Mouse (Mus musculus): ENCODE results near the gene Lbx1. TPM values are rescaled to one million over a fixed set of nuclear protein-coding genes. Genes with fewer than 3 reads are reported as not detected.
A peak's percentile ranks its signal among the peaks of the same experiment; 100 is the strongest.

The Lbx1 gene
- total RNA-seq, 2 experiments from 2014 or later = not detected

DNA sequence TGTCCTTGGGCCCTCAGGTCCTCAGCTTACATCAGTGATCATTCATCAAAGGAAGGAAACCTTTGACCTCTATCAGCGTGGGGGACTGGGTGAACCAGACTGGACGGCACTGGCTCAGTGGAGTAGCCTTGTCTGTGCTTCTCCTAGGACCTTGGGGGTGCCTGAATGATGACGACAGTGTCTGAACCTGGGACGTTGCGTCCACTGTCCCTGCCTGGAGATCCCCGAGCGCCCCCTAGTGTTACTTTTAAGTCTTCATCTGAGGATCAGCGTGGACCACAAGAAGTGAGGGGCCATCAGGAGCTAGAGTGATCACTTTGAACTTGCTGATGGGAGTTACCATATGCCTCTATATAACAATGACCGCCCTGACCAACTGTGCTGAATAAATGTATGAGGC lies 19.4 kb downstream of the Lbx1 start:
- DNase-seq (ENCODE audit: low spot score in 2 of 2) = peak in 1 of 2 experiments; percentile 54

DNA sequence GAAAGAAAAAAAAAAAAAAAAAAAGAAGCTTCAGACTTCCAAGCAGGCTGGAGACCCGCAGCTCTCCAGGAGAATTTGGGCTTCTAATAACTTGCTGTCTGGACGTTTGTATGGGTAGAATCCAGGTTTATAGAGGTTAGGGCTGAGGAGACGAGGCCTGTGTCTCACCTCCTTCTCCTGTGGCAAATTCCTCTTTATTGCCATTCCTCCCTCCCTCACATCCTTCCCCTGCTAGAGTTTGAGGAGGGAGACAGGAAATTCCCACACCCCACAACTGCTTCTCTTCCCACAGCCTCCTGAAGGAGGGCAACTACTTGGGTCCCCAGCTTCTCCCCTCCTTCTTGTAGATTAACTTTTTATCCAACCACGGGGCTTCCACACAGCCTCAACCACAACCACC lies 20.2 kb downstream of the Lbx1 start:
- DNase-seq (ENCODE audit: low spot score in 2 of 2) = no peak

DNA sequence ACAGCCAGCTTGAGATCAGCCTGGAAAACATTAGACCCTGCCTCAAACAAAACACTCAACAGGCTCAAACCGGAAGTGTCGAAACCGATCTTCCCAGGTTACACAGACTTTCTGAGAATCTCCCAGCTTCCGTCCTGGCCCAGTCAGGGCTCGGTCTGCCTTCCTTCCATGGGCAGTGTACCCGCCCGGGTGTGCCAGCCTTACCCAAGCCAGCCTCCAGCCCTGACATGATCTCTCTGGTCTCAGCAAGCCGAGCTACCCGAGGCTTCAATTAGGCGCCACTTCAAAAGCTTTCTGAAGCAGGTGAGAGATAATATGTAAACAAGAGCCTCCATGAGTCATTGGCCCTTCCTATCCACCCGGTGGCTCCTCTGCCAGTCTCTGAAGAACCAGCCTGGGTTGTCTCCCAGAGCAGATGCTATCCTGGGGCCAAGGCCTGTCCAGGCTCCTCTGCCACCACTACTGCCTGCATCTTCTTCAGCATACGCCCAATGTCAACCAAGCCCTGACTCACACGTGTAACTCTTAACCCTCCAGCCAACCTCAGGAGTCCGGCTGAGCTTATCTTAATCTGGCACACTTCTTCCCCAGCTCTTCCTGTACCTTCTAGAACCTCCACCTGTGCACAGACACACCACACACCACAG lies 25.7 kb downstream of the Lbx1 start:
- peak in 1 of 2 experiments; percentile 2 for DNase-seq (ENCODE audit: low spot score in 2 of 2)

DNA sequence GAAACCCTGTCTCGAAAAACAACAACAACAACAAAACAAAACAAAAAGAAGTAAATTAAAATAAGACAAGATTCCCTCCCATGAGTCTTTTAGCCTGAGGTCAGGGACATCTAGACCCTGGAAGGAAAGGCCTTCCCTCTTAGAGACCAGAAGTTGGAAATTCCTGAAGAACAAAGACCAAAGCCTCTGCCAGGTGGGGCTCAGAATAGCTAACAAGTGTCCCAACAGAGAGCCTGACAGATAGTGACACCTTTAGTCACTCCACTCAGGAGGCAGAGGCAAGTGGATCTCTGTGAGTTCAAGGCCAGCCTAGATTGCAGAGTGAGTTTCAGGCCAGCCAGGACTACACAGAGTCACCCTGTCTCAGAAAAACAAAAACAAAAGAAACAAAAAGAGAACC lies 26.4 kb downstream of the Lbx1 start:
- DNase-seq (ENCODE audit: low spot score in 2 of 2) = peak in 1 of 2 experiments; percentile 2

DNA sequence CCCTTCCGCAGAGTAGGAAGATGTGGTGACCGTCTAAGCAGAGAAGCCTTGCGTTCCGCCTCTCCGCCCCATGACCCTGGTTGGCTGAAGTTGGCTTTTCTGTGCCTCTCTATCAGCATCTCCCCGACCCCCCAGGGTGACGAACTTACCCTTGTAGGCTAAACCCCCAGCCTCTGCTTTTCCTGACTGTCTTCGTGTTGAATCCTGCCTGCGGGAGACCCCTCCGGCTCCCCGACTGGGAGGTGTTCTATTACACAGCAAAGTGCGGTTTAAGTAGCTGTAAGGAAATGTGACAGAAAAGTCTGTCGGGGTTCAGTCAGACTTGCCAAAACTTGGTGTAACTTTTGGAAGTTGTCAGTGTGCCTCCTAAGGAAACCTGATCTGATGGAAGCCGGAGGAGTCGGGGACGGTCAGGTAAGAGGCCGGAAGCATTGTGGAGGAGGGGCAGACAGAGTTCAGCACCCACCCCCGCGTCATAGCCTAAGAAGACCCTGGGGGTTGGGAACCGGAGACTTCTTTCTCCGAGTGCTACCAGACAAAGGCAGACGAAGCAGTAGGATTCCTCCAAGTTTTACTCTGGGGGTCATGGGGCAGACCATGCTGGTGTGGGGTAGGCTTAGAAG lies 27.1 kb downstream of the Lbx1 start:
- peak in 1 of 2 experiments; percentile 9 for DNase-seq (ENCODE audit: low spot score in 2 of 2)

DNA sequence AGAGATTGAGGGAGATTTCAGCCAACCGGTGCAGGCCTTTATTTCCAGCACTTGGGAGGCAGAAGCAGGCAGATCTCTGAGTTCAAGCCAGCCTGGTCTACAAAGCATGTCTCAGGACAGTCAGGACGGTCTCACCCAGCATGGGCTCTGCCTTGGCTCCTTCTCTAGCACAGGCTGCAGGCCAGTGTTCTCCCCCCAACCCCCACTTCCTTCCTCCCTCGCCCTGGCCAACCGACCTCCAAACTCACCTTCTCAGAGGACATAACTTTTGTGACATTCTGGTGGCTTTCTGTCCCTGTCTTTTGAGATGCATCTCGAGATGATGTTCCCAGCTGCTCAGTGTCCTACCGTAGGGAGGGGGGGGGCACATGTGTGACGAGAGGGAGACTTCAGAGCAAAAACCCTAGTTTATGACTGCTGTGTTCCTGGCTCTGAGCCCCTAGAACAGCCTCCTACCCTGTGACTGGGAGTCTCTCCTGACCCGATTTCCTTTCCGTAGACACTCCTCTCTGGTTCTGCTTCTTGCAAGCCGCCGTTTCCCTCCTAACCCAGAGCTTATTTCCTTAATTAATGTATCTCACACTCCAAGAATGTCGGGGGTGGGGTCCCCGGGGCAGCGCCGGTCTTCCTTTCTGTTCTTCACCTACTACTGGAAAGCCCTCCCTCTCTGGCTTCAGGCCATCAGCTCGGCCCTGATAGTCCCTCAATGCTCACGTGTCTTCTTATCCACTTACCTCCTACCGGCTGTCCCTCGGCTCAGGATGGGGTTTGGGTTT lies 27.8 kb downstream of the Lbx1 start:
- no peak for DNase-seq (ENCODE audit: low spot score in 2 of 2)

DNA sequence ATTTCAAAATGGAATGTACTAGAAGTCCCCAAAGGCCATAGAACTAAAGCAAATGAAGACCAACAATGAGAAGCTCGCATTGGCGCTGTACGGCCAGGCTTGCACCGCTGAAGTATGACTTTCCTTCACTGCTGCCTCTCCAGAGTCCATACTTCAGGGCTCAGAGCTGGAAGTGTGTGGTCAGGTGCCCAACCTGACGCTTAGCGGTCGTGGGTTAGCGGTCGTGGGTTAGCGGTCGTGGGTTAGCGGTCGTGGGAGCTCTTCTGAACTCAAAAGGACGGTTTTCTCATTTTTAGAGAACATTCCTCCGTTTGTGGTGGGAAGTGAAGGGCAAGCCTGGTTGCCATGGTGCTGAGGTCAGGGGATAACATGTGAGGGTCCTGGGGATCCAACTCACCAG lies 28.5 kb downstream of the Lbx1 start:
- DNase-seq (ENCODE audit: low spot score in 2 of 2) = peak in 1 of 2 experiments; percentile 2

DNA sequence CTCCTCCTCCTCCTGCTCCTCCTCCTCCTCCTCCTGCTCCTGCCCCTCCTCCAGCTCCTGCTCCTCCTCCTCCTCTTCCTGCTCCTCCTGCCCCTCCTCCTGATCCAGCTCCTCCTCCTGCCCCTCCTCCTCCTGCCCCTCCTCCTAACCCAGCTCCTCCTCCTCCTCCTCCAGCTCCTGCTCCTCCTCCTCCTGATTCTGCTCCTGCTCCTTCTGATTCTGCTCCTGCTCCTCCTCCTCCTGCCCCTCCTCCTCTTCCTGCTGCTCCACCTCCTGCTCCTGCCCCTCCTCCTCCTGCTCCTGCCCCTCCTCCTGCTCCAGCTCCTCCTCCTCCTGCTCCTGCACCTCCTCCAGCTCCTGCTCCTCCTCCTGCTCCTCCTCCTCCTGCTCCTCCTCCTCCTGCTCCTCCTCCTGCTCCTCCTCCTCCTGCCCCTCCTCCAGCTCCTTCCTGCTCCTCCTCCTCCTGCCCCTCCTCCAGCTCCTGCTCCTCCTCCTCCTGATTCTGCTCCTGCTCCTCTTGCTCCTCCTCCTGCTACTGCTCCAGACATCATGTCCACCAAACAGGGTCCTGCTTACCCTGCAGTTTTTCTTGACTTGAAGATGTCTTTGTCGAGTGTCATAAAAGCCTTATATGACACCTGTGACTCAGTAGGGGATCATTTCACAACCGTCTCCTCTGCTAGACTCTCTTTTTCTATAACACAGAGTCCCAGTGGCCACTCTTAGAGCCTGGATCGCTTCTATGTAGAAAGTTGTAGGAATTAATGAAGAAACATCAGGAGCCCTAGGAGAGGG lies 30.1 kb downstream of the Lbx1 start:
- DNase-seq (ENCODE audit: low spot score in 2 of 2) = peak in 1 of 2 experiments; percentile 3

DNA sequence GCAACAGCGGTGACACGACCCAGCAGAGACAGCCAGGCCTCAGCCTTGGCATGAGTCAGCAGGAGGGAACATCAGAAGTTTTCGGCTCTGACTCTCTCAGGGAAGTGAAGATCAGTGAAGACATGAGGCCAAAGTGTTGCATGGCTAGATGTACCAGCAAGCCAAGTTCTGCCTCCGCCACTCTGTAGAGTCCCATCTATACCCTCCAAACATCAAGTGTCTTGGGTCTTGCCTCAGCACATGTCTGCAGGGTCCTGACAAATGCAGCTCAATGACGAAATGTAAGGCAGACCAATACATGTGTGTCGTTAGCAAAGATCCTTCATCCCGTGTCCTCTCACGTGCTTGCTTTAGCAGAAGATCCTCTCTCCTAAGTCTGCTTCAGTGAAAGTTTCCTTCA lies 38.6 kb downstream of the Lbx1 start:
- DNase-seq (ENCODE audit: low spot score in 2 of 2) = peak in 1 of 2 experiments; percentile 4

DNA sequence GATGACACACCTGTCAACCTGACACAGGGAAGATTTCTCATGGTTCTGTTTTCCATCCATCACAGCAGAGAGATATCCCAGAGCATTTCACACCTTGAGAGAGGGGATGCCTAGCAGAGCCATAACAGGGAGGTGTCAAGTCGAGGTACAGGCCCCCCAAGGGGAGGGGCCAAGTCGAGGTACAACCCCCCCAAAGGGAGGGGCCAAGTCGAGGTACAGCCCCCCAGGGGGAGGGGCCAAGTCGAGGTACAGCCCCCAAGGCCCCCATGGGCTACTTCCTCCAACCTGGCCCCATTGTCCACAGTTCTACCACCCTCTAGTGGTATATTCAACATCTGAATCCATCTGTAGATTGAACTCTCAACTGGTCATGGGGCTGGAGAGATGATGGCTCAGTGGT lies 41.0 kb downstream of the Lbx1 start:
- no peak for DNase-seq (ENCODE audit: low spot score in 2 of 2)

Other genes with a start within 250 kb of the Lbx1 start
- 10 to 100 TPM; 61.8 to 69.2 TPM for gene Sema4g, start 246.7 kb downstream of the Lbx1 start, total RNA-seq (2021)
- 10 to 100 TPM; 14.1 to 15.1 TPM for gene Twnk, start 230.1 kb downstream of the Lbx1 start, total RNA-seq (2021)
- 10 to 100 TPM; 45.3 to 48.9 TPM for gene Mrpl43, start 229.4 kb downstream of the Lbx1 start, total RNA-seq (2021)
- 10 to 100 TPM; 21.3 to 23.2 TPM for gene Lzts2, start 221.4 kb downstream of the Lbx1 start, total RNA-seq (2021)
- 1 to 10 TPM; 3.2 to 3.3 TPM for gene Pdzd7, start 190.1 kb downstream of the Lbx1 start, total RNA-seq (2021)
- gene Sfxn3, start 188.3 kb downstream of the Lbx1 start, total RNA-seq (2021) = 100 to 1,000 TPM; 103 to 124 TPM
- 1 to 10 TPM; 1.8 to 2.1 TPM for gene Kazald1, start 160.6 kb downstream of the Lbx1 start, total RNA-seq (2021)
- gene Tlx1, start 85.1 kb downstream of the Lbx1 start, total RNA-seq (2021) = not detected
- 10 to 100 TPM; 79.1 to 87.1 TPM for gene Btrc, start 127.9 kb upstream of the Lbx1 start, total RNA-seq (2021)

Measured in layer of hippocampus, postnatal 10 days (tissue).